Mouse (Mus musculus): Measurements from ENCODE around the gene Zdhhc23. TPM values are rescaled to one million over a fixed set of nuclear protein-coding genes. Genes with fewer than 3 reads are reported as not detected.

The Zdhhc23 gene
- 3.4 TPM for polyA plus RNA-seq (2017; shearing (Covaris generic))

GRCm38 (mm10) chr16:43979328-43980109 is at the start of gene Zdhhc23:
TSS of gene Zdhhc23 (minus strand) at chr16:43979791.

DNA sequence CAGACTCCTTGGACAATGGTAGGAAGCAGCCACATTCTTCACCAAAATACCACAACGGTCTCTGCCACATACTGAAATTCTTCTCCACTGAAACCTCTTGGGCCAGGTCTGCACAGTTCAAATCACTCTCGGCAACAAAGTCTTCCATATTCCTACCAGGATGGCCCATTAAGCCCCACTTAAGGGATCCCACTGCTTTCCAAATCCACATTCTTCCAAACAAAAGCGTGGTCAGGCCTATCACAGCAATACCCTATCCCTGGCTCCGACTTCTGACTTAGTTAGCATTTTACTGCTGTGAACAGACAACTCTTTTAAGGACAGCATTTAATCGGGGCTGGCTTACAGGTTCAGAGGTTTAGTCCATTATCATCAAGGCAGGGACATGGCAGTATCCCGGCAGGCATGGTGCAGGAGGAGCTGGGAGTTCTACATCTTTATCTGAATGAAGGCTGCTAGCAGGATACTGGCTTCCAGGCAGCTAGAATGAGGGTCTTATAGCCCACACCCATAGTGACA is 53.2 kb downstream of the Zdhhc23 start, which contains the start of gene Qtrt2:
TSS of gene Qtrt2 (minus strand) at position 469 of the 519 bp plus-strand sequence.

Other genes starting within 250 kb of the Zdhhc23 start
- gene Drd3, start 225.8 kb downstream of the Zdhhc23 start, polyA plus RNA-seq (2017; shearing (Covaris generic)) = not detected
- gene Ccdc191, start 90.0 kb downstream of the Zdhhc23 start, polyA plus RNA-seq (2017; shearing (Covaris generic)) = 15.0 TPM
- gene Qtrt2, start 53.0 kb downstream of the Zdhhc23 start, polyA plus RNA-seq (2017; shearing (Covaris generic)) = 18.6 TPM
- 6.3 TPM for gene Gramd1c, start 83.6 kb upstream of the Zdhhc23 start, polyA plus RNA-seq (2017; shearing (Covaris generic))
- gene Atp6v1a, start 159.9 kb upstream of the Zdhhc23 start, polyA plus RNA-seq (2017; shearing (Covaris generic)) = 24.9 TPM
- gene Naa50, start 160.0 kb upstream of the Zdhhc23 start, polyA plus RNA-seq (2017; shearing (Covaris generic)) = 43.0 TPM
- gene Usf3, start 193.5 kb upstream of the Zdhhc23 start, polyA plus RNA-seq (2017; shearing (Covaris generic)) = 2.1 TPM

Measured in activated CD4-positive, CD25-positive, alpha-beta regulatory T cell, adult 9 weeks (primary cell).